Mouse (Mus musculus) layer of hippocampus, adult 9-11 months (tissue): ENCODE results near the gene Prrx1.
A peak's percentile ranks its signal among the peaks of the same experiment; 100 is the strongest.

Experiments used
- DNase-seq: peaks from one replicate; pipeline ENCODE4 v3.0.0; 2022

Prrx1 gene

GRCm38 (mm10) chr1:163255884-163256283 is 57.6 kb downstream of the Prrx1 start:
- peak; percentile 60 for DNase-seq

DNA sequence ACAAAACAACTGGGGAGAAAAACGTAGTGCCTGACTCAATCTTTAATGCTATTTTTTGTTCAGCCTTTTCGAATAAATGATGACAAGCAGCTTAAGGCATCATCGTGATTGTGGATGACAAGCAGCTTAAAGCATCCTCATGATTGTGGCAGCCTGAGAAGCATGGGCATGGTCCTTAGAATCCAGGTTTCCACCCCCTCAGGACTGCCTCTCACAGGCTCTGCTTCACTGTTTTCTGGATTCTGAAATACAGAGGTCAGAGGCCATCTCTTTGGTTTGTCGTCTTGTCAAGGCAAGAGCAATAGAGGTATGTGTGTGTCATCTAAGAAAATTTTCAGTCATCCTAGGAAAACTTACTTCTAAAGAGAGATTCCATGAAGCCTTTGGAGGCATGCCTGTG is 60.7 kb downstream of the Prrx1 start:
- DNase-seq = no peak

- peak; percentile 47 for DNase-seq
These were observed 61.2 kb downstream of the Prrx1 start for GRCm38 (mm10) chr1:163252331-163252730.

GRCm38 (mm10) chr1:163251766-163252165 is 61.7 kb downstream of the Prrx1 start:
- no peak for DNase-seq

- DNase-seq = no peak
These were observed 74.6 kb downstream of the Prrx1 start for GRCm38 (mm10) chr1:163238950-163239349.

GRCm38 (mm10) chr1:163231230-163231629 is 82.3 kb downstream of the Prrx1 start:
- DNase-seq = no peak

DNA sequence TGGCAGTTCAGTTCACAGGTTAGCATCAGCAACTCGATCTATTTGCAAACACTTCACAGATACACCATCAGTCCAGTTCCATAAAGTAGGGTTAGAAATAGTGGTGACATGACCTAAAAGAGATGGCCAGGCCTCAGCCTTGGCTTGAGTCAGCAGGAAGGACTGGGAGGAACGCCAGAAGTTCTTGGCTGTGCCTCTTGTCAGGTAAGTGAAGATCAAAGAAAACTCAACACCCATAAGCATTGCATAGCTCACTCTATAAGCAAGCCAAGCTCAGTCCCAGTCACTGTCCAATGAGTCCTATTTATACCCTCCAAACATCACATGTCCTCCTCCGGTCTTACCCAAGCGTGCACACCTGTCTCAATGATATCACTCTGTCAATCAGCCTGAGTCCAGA is 87.2 kb downstream of the Prrx1 start:
- no peak for DNase-seq

- DNase-seq = no peak
These were observed 91.7 kb downstream of the Prrx1 start for GRCm38 (mm10) chr1:163221767-163222166.

- DNase-seq = no peak
These were observed 104.3 kb downstream of the Prrx1 start for GRCm38 (mm10) chr1:163208919-163209867.

DNA sequence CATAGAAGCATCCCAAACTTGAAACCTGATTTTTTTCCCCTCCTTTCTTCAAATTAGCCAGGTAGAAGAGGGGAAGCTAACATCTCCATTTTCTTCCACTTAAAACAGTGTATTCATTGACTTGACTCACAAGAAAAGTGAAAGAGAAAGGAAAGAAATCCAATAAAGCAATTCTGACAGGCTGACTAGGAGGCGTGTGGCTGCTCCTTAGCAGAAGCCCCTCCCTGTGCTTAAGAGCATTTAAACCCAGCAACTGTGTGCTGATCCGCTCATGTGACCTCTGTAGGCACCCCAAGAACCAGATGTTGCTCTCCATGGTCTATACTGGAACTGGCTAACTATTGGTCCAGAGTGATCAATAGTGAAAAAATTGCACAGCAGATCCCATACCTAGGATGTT is 114.7 kb downstream of the Prrx1 start:
- DNase-seq = no peak

DNA sequence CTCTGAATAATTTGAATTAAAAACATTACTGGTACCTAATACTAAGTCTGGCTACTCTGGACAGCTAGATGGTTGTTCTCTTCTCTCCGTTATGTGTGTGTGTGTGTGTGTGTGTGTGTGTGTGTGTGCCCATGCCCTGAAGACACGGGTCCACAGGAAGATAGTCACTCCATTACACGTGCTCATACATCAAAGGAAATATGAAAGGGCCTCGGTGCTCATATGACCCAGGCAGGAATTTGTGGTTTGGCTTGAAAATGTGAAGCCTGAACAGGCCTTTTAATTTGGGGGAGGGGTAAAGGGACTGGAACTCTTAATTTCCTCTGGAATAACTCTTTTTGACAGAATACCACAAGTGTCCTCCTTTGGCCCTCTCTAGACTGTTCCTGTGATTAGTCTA is 115.5 kb downstream of the Prrx1 start:
- no peak for DNase-seq
